Mouse (Mus musculus): ENCODE results near the gene Mylk. TPM values are rescaled to one million over a fixed set of nuclear protein-coding genes. Genes with fewer than 3 reads are reported as not detected.

The Mylk gene
- total and polyA plus RNA-seq, 3 experiments: 0.04 to 0.10 TPM; not detected in 1

DNA sequence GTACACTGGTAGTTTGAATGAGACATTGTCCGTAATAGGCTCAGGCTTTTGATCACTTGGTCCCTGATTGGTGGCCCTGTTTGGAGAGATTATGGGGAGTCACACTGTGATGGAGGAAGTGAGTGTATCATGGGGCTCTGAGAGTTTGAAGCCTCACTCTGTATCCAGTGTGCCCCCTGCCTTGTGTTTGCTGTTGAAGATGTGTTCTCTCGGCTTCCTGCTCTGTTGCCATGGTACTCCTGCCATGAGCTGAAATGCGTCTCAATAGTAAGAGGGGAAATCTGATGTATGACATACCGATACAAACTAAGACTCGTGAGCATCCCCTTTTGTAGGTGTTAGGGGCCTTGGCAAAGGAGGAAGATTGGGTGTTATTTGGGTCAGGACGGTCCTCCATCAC lies 99.8 kb downstream of the Mylk start:
- dilution Hi-C loops (cut with MboI; ENCODE audit: extremely low pct_ligation_motif_present, extremely low pct_unique_long_range_greater_than_20kb, low sequenced_read_pairs) (no loop called here), in situ Hi-C loops (cut with MboI; ENCODE audit: low pct_ligation_motif_present, low pct_unique_long_range_greater_than_20kb, low sequenced_read_pairs) (no loop called here)
- Histone ChIP-seq H3K27ac (ENCODE audit: insufficient read depth, low read depth) (no peak overlapping the region), H3K4me2 (ENCODE audit: insufficient read depth, low read depth, poor library complexity, severe bottlenecking) (no peak overlapping the region), H3K4me3 (replicated peaks in 1 of 3; ENCODE audit: low read depth in 2 of 3, low read length in 2 of 3, poor library complexity in 1 of 3) (no peak overlapping the region), H3K36me3 (replicated peaks in 1 of 2; ENCODE audit: control insufficient read depth in 1 of 2, insufficient read depth in 1 of 2, low read length in 1 of 2) (no peaks in the 10 kb centered on the region), H3K9ac (ENCODE audit: insufficient read depth, low read depth) (no peak overlapping the region), H3K79me2 (replicated peaks; ENCODE audit: control insufficient read depth, extremely low read depth, insufficient read depth, poor library complexity, severe bottlenecking) (no peaks in the 10 kb centered on the region), H3K27me3 (replicated peaks) (peaks cover 91% of the 10 kb centered on the region), H3K9me3 (replicated peaks; ENCODE audit: low read length) (peaks cover 3% of the 10 kb centered on the region), H3K4me1 (ENCODE audit: control insufficient read depth in 1 of 2, insufficient read depth in 2 of 2) (no peaks in the 10 kb centered on the region)
- TF ChIP-seq ZC3H11A (IDR thresholded peaks at IDR 0.05; ENCODE audit: low read depth, low read length): no peak
- TF ChIP-seq POLR2A (IDR thresholded peaks at IDR 0.05; ENCODE audit: low read depth, low read length): no peak
- TF ChIP-seq PAX5 (IDR thresholded peaks at IDR 0.05; ENCODE audit: low read length): no peak
- no peak for TF ChIP-seq ZNF384 (IDR thresholded peaks at IDR 0.05; ENCODE audit: low read depth, low read length)
- no peak for TF ChIP-seq EP300 (IDR thresholded peaks at IDR 0.05; ENCODE audit: low read length)
- no peak for TF ChIP-seq JUN (IDR thresholded peaks at IDR 0.05; ENCODE audit: insufficient read depth, low read depth, low read length)
- TF ChIP-seq CTCF (conservative IDR thresholded peaks at IDR 0.05 in 1 of 2, IDR thresholded peaks at IDR 0.05 in 1 of 2; ENCODE audit: low read depth in 2 of 2, low read length in 2 of 2): no peak
- TF ChIP-seq ZMIZ1 (IDR thresholded peaks at IDR 0.05; ENCODE audit: low read depth, low read length): no peak
- no peak for TF ChIP-seq MAZ (IDR thresholded peaks at IDR 0.05; ENCODE audit: low read depth, low read length)
- TF ChIP-seq NELFE (IDR thresholded peaks at IDR 0.05; ENCODE audit: low read depth, low read length): no peak
- TF ChIP-seq NRF1 (IDR thresholded peaks at IDR 0.05; ENCODE audit: low read depth, low read length): no peak
- TF ChIP-seq CHD2 (IDR thresholded peaks at IDR 0.05; ENCODE audit: low read length): no peak
- no peak for TF ChIP-seq TBP (conservative IDR thresholded peaks at IDR 0.05; ENCODE audit: low read depth, low read length)
- no peak for TF ChIP-seq ELF1 (IDR thresholded peaks at IDR 0.05; ENCODE audit: low read depth, low read length)
- no peak for TF ChIP-seq UBTF (IDR thresholded peaks at IDR 0.05; ENCODE audit: low read depth, low read length)
- no peak for TF ChIP-seq IRF4 (IDR thresholded peaks at IDR 0.05; ENCODE audit: low read depth, low read length)
- no peak for TF ChIP-seq ETS1 (conservative IDR thresholded peaks at IDR 0.05; ENCODE audit: low read depth, low read length)
- no peak for TF ChIP-seq SIN3A (IDR thresholded peaks at IDR 0.05; ENCODE audit: low read length)
- TF ChIP-seq GABPA (IDR thresholded peaks at IDR 0.05; ENCODE audit: insufficient replicate concordance, low read depth, low read length): no peak
- DNase-seq (ENCODE audit: extremely low read depth): no peak

DNA sequence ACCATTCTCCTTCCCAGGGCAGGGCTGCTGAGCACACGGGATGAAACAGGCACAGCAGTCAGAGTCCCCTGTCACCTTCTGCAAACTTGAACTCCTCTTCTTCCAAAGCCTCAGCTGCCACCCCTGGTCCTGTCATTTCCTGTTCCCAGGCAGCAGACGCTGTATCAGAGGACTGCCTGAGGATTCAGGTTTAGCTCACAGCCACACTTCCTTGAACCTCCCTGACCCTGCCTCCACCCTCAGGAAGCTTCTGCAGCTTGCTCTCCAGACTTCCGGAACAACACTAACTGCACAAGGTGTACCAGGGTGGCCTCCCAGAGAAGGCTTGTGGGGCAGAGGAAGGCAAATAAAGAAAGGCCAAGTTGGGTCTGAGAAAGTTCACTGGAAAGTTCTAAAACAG lies 102.6 kb downstream of the Mylk start:
- Histone ChIP-seq H3K27me3 (replicated peaks) (peaks cover 93% of the 10 kb centered on the region), H3K4me2 (ENCODE audit: insufficient read depth, low read depth, poor library complexity, severe bottlenecking) (no peak overlapping the region), H3K36me3 (replicated peaks in 1 of 2; ENCODE audit: control insufficient read depth in 1 of 2, insufficient read depth in 1 of 2, low read length in 1 of 2) (no peaks in the 10 kb centered on the region), H3K27ac (ENCODE audit: insufficient read depth, low read depth) (no peak overlapping the region), H3K4me3 (replicated peaks in 1 of 3; ENCODE audit: low read depth in 2 of 3, low read length in 2 of 3, poor library complexity in 1 of 3) (no peak overlapping the region), H3K4me1 (ENCODE audit: control insufficient read depth in 1 of 2, insufficient read depth in 2 of 2) (no peaks in the 10 kb centered on the region), H3K79me2 (replicated peaks; ENCODE audit: control insufficient read depth, extremely low read depth, insufficient read depth, poor library complexity, severe bottlenecking) (no peaks in the 10 kb centered on the region), H3K9me3 (replicated peaks; ENCODE audit: low read length) (no peaks in the 10 kb centered on the region), H3K9ac (ENCODE audit: insufficient read depth, low read depth) (no peak overlapping the region)
- no peak for DNase-seq (ENCODE audit: extremely low read depth)
- no peak for TF ChIP-seq ZC3H11A (IDR thresholded peaks at IDR 0.05; ENCODE audit: low read depth, low read length)
- no peak for TF ChIP-seq CHD1 (IDR thresholded peaks at IDR 0.05; ENCODE audit: low read depth, low read length)
- TF ChIP-seq POLR2A (IDR thresholded peaks at IDR 0.05; ENCODE audit: low read depth, low read length): no peak
- in situ Hi-C loops (cut with MboI; ENCODE audit: low pct_ligation_motif_present, low pct_unique_long_range_greater_than_20kb, low sequenced_read_pairs): no loop called here
- dilution Hi-C loops (cut with MboI; ENCODE audit: extremely low pct_ligation_motif_present, extremely low pct_unique_long_range_greater_than_20kb, low sequenced_read_pairs): no loop called here

Measured in CH12.LX (cell line).